12 mouse cellular contexts compared by ENCODE assay signal in the genomic region with DNA sequence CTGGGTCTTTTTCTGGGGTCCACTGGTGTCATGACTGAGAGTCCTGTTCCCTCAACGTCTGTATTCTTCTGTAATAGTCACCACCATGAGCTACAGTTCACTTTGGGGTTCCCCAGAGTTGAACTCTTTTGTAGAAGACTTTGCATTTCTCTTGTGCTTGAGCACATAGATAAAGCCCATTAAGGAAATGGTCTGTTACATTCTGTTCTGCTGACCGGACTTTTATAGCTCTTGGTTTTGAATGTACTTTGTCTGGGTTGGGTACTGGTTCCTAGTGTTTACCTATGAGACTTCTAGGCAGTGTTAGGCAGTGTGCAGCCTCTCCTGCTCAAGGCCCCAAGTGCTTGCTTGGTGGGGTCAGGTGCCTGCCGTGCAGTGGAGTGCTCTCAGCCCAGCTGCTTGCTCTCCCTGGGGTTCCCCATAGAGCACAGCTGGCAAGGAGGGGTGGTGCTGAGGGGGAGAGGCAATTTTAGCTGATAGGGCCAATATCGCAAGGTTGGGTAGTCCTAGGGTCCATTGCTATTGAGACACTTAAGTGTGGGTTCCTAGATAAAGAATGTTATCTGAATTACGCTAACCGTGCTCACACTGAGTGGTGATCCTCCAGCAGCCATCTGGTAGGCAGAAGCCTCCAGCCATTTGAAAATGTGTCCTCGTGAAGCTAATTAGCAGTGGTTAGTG. TPM values are rescaled to one million over a fixed set of nuclear protein-coding genes. Genes with fewer than 3 reads are reported as not detected.
A peak's percentile ranks its signal among the peaks of the same experiment; 100 is the strongest.
DNase-seq lines count a peak whose midpoint lies in the region; ATAC-seq lines count a peak whose summit lies in the region.
"Had no signal": no experiment of that assay in that cellular context is flagged by ENCODE, and none has a peak within 500 bp of the region (broad histone marks: within the 10 kb centered on the region; RNA-seq: fewer than 3 reads in every experiment).

No protein-coding gene starts in this region.

- H3K4me1 ChIP-seq in kidney, embryonic 14.5 days (ENCODE audit: control insufficient read depth, insufficient read depth, low read length) = peaks cover 9% of the 10 kb centered on the region; the same call in 1 of the 2 replicates
- peaks cover 18% of the 10 kb centered on the region for H3K4me1 ChIP-seq in neural tube, embryonic 15.5 days

- 0 out of 2 replicates have a peak, but pooled peaks cover 10% of the 10 kb centered on the region for H3K36me3 ChIP-seq in kidney, embryonic 14.5 days (ENCODE audit: control insufficient read depth, insufficient read depth, low read length)
- H3K36me3 ChIP-seq in neural tube, embryonic 15.5 days = peaks cover 13% of the 10 kb centered on the region; the same call in 1 of the 2 replicates

- H3K4me2 ChIP-seq in kidney, embryonic 14.5 days (replicated peaks; ENCODE audit: low read depth, low read length) = no peak overlapping the region
- H3K4me2 ChIP-seq in neural tube, embryonic 15.5 days = no peak overlapping the region
- H3K4me2 ChIP-seq: forebrain, embryonic 15.5 days had no signal

- no peak overlapping the region for H3K4me3 ChIP-seq in kidney, embryonic 14.5 days (ENCODE audit: low read length)
- H3K4me3 ChIP-seq in neural tube, embryonic 15.5 days (replicated peaks) = no peak overlapping the region
- H3K4me3 ChIP-seq: forebrain, embryonic 15.5 days; left cerebral cortex, adult 2 months had no signal

- ATAC-seq in kidney, embryonic 14.5 days (ENCODE audit: low FRiP score, low TSS enrichment) = peak; percentile 44; the same call in 1 of the 2 replicates
- no peak for ATAC-seq in neural tube, embryonic 15.5 days (ENCODE audit: low FRiP score)
- ATAC-seq: forebrain, embryonic 15.5 days; midbrain, embryonic 16.5 days had no signal

- DNase-seq in kidney, postnatal 36 days = no peak
- DNase-seq in c-Kit-positive CD71-positive TER-119-negative erythroid progenitor cells, embryonic 14.5 days (ENCODE audit: low read depth) = peak; percentile 77
- DNase-seq in liver = peak; percentile 90
- no peak for DNase-seq in adrenal gland, postnatal 36 days
- no peak for DNase-seq in cerebellum, adult 11 months
- DNase-seq in left cerebral cortex, adult 18-20 months (ENCODE audit: low spot score in 2 of 2) = no peak
- DNase-seq: embryo, embryonic 11 days had no signal

- H3K27ac ChIP-seq in kidney, embryonic 14.5 days (ENCODE audit: low read depth, low read length) = no peak overlapping the region
- H3K27ac ChIP-seq in neural tube, embryonic 15.5 days (replicated peaks) = peak overlapping the region; percentile 43; the same call in 1 of the 2 replicates
- H3K27ac ChIP-seq: forebrain, embryonic 15.5 days; left cerebral cortex, adult 2 months had no signal

- no peak overlapping the region for H3K9ac ChIP-seq in kidney, embryonic 14.5 days (ENCODE audit: low read depth, low read length)
- H3K9ac ChIP-seq in neural tube, embryonic 15.5 days (replicated peaks) = no peak overlapping the region
- H3K9ac ChIP-seq: forebrain, embryonic 15.5 days had no signal

- no peaks in the 10 kb centered on the region for H3K27me3 ChIP-seq in kidney, embryonic 14.5 days (ENCODE audit: control insufficient read depth, insufficient read depth, low read length)
- no peaks in the 10 kb centered on the region for H3K27me3 ChIP-seq in neural tube, embryonic 15.5 days (replicated peaks)
- H3K27me3 ChIP-seq: forebrain, embryonic 15.5 days had no signal

- H3K9me3 ChIP-seq in kidney, embryonic 14.5 days (ENCODE audit: control insufficient read depth, low read length) = no peaks in the 10 kb centered on the region
- no peaks in the 10 kb centered on the region for H3K9me3 ChIP-seq in neural tube, embryonic 15.5 days (replicated peaks)
- H3K9me3 ChIP-seq: forebrain, embryonic 15.5 days had no signal

- WGBS in kidney, embryonic 14.5 days = 82% methylated on average over 7 of the region's 7 CpGs
- 52% methylated on average over 7 of the region's 7 CpGs for WGBS in neural tube, embryonic 15.5 days

RNA-seq across cellular contexts. Expression of gene Mboat2, which starts 58.8 kb away (rescaled TPM):
- 23.5 and 45.1 TPM in 2 replicates for polyA plus RNA-seq in kidney, embryonic 14.5 days (2014; fragmentation: Nextera tagmentation; extraction: Ambion mirVana)
- polyA plus RNA-seq in neural tube, embryonic 15.5 days (2015; fragmentation: Nextera tagmentation; extraction: Ambion mirVana) = 58.8 and 61.9 TPM in 2 replicates
- 10 to 100 TPM; 21.5 to 32.8 TPM for total RNA-seq in adrenal gland, postnatal 36 days (2021)
- 10 to 100 TPM; 85.0 to 94.7 TPM for total RNA-seq in left cerebral cortex, adult 18-20 months (2021)

Comparison
In these comparisons a context has a peak if more than half of its experiments do, and no peak if none do; other contexts are left out.
1. DNase-seq: peak in c-Kit-positive CD71-positive TER-119-negative erythroid progenitor cells, embryonic 14.5 days (single experiment) and liver (single experiment); none in kidney, postnatal 36 days (0 of 2), adrenal gland, postnatal 36 days (0 of 2), cerebellum, adult 11 months (single experiment) and left cerebral cortex, adult 18-20 months (0 of 2).